ENCODE assay signal across 8 mouse cellular contexts in the genomic region with DNA sequence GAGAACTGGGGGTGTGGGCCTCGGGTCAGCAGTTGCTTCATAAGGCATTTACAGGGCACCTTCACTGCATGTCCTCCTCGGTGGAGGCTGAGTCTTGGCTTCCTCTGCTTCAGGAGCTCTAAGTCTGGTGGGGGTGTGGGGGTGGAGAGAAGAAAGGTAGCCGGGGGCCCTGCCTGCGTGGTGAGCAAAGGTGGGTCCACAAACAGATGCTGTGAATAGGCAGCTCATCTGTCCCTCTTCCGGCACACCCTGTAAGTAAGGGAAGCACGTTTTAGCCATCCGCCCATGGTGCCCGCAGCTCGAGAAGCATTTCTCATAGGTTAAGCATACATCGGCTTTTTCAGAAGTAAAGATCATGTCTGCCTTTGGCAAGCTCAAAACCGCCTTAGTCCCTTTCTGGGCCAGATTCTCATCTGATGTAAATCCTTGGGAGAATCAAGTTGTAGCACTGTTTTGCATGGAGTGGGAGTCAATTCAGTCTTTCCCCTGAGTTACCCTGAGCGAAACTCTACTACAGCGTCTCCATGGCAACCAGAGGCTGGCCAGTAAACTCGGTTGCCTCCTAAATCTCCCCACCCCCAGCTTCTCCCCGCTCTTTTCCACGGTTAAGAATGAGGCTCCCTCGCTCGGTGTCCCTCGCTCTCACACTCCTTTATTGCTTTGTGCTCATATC.
DNase-seq lines count a peak whose midpoint lies in the region; ATAC-seq and TF ChIP-seq lines count a peak whose summit lies in the region.

No protein-coding gene starts in this region.

- H3K9me3 ChIP-seq in kidney, postnatal 0 days (replicated peaks; ENCODE audit: low read length), result no peaks in the 10 kb centered on the region
- no peaks in the 10 kb centered on the region for H3K9me3 ChIP-seq in hindbrain, embryonic 11.5 days (ENCODE audit: control insufficient read depth, low read length)
- no peaks in the 10 kb centered on the region for H3K9me3 ChIP-seq in limb, embryonic 14.5 days (ENCODE audit: control insufficient read depth, low read length)

- H3K4me2 ChIP-seq in kidney, postnatal 0 days (ENCODE audit: low read length), result peak overlapping the region; percentile 24
- peak overlapping the region; percentile 8 for H3K4me2 ChIP-seq in hindbrain, embryonic 11.5 days (replicated peaks; ENCODE audit: low read depth, low read length)
- H3K4me2 ChIP-seq in limb, embryonic 14.5 days (replicated peaks; ENCODE audit: low read depth, low read length, severe bottlenecking), result peak overlapping the region; percentile 22; the same call in 1 of the 2 replicates

- TF ChIP-seq POLR2A in limb, embryonic 14.5 days (IDR thresholded peaks at IDR 0.05; ENCODE audit: borderline replicate concordance, extremely low read depth, insufficient read depth, insufficient read length), result no peak

- no peaks in the 10 kb centered on the region for H3K27me3 ChIP-seq in kidney, postnatal 0 days (ENCODE audit: insufficient read depth, low read length)
- H3K27me3 ChIP-seq in hindbrain, embryonic 11.5 days (ENCODE audit: control insufficient read depth, insufficient read depth, low read length), result no peaks in the 10 kb centered on the region
- no peaks in the 10 kb centered on the region for H3K27me3 ChIP-seq in limb, embryonic 14.5 days (ENCODE audit: control insufficient read depth, insufficient read depth, low read length)

- no peak overlapping the region for H3K9ac ChIP-seq in kidney, postnatal 0 days (ENCODE audit: low read depth, low read length)
- H3K9ac ChIP-seq in hindbrain, embryonic 11.5 days (ENCODE audit: low read depth, low read length), result no peak overlapping the region
- no peak overlapping the region for H3K9ac ChIP-seq in limb, embryonic 14.5 days (ENCODE audit: low read depth, low read length, severe bottlenecking)

- TF ChIP-seq CTCF in kidney, postnatal 0 days (IDR thresholded peaks at IDR 0.05; ENCODE audit: low read depth), result no peak

- DNase-seq in kidney, postnatal 0 days (ENCODE audit: low spot score), result peak; percentile 83
- no peak for DNase-seq in kidney, adult 9 months
- DNase-seq in embryo, embryonic 11.5 days (ENCODE audit: low read depth, low spot score), result peak; percentile 50
- DNase-seq in hindbrain, embryonic 11.5 days (ENCODE audit: low spot score), result peak; percentile 75
- DNase-seq in limb, embryonic 14.5 days (ENCODE audit: low spot score), result peak; percentile 72
- DNase-seq in right cerebral cortex, postnatal 25 days, result peak; percentile 64

- H3K4me3 ChIP-seq in kidney, postnatal 0 days (replicated peaks; ENCODE audit: low read depth, low read length), result no peak overlapping the region
- H3K4me3 ChIP-seq in hindbrain, embryonic 11.5 days (ENCODE audit: low read depth, low read length), result no peak overlapping the region
- H3K4me3 ChIP-seq in limb, embryonic 14.5 days (replicated peaks; ENCODE audit: low read length), result no peak overlapping the region

- H3K36me3 ChIP-seq in kidney, postnatal 0 days (ENCODE audit: insufficient read depth, low read length), result no peaks in the 10 kb centered on the region
- no peaks in the 10 kb centered on the region for H3K36me3 ChIP-seq in hindbrain, embryonic 11.5 days (ENCODE audit: control insufficient read depth, insufficient read depth, low read length)
- peaks cover 11% of the 10 kb centered on the region; the same call in 1 of the 2 replicates for H3K36me3 ChIP-seq in limb, embryonic 14.5 days (ENCODE audit: control insufficient read depth, insufficient read depth, low read length)

- H3K27ac ChIP-seq in kidney, postnatal 0 days, result no peak overlapping the region
- H3K27ac ChIP-seq in hindbrain, embryonic 11.5 days (ENCODE audit: low read depth, low read length), result no peak overlapping the region
- no peak overlapping the region for H3K27ac ChIP-seq in limb, embryonic 14.5 days (replicated peaks; ENCODE audit: low read depth, low read length)

- 20% methylated on average over 19 of the region's 19 CpGs for whole genome bisulfite sequencing in kidney, postnatal 0 days
- WGBS in hindbrain, embryonic 11.5 days, result 21% methylated on average over 19 of the region's 19 CpGs
- WGBS in limb, embryonic 14.5 days, result 24% methylated on average over 19 of the region's 19 CpGs

- H3K4me1 ChIP-seq in kidney, postnatal 0 days (replicated peaks; ENCODE audit: insufficient read depth, low read length), result no peaks in the 10 kb centered on the region
- H3K4me1 ChIP-seq in hindbrain, embryonic 11.5 days (replicated peaks; ENCODE audit: control insufficient read depth, insufficient read depth, low read length), result 0 out of 2 replicates have a peak, but pooled peaks cover 2% of the 10 kb centered on the region
- H3K4me1 ChIP-seq in limb, embryonic 14.5 days (ENCODE audit: control insufficient read depth, insufficient read depth, low read length), result peaks cover 19% of the 10 kb centered on the region

- no peak; the same call in 1 of the 2 replicates for ATAC-seq in kidney, postnatal 0 days (replicated peaks; ENCODE audit: low FRiP score, low read depth)
- ATAC-seq in hindbrain, embryonic 11.5 days (ENCODE audit: low FRiP score), result peak; percentile 81
- peak; percentile 74 for ATAC-seq in limb, embryonic 14.5 days (ENCODE audit: low FRiP score, low read depth)
- ATAC-seq in granulocyte monocyte progenitor cell, adult 5-6 weeks (replicated peaks; ENCODE audit: poor library complexity, severe bottlenecking), result no peak
- no peak for ATAC-seq in erythroid progenitor cell, adult 5-6 weeks (replicated peaks; ENCODE audit: low FRiP score, poor library complexity, severe bottlenecking)

Comparison
In these comparisons a context has a peak if more than half of its experiments do, and no peak if none do; other contexts are left out.
1. ATAC-seq: peak in hindbrain, embryonic 11.5 days (single experiment) and limb, embryonic 14.5 days (single experiment); none in kidney, postnatal 0 days (single experiment), granulocyte monocyte progenitor cell, adult 5-6 weeks (single experiment) and erythroid progenitor cell, adult 5-6 weeks (single experiment).
2. Peak in every context shown above with its lines, with median percentiles within 50 percentile points of each other: H3K4me2 ChIP-seq.